9 mouse cellular contexts compared by ENCODE assay signal in genomic region chr9:43103675-43104299, GRCm38 (mm10). TPM values are rescaled to one million over a fixed set of nuclear protein-coding genes. Genes with fewer than 3 reads are reported as not detected.
DNase-seq lines count a peak whose midpoint lies in the region; ATAC-seq and TF ChIP-seq lines count a peak whose summit lies in the region.
"Had no signal": no experiment of that assay in that cellular context is flagged by ENCODE, and none has a peak within 500 bp of the region (broad histone marks: within the 10 kb centered on the region; RNA-seq: fewer than 3 reads in every experiment).

No protein-coding gene starts in this region.

- peak overlapping the region; percentile 92 for H3K4me3 ChIP-seq in left cerebral cortex, adult 2 months
- H3K4me3 ChIP-seq in forebrain, postnatal 0 days (ENCODE audit: low read depth, low read length) = peak overlapping the region; percentile 94
- H3K4me3 ChIP-seq in liver, embryonic 11.5 days (ENCODE audit: low read depth, low read length) = peak overlapping the region; percentile 93
- H3K4me3 ChIP-seq in stomach, embryonic 14.5 days (ENCODE audit: low read depth, low read length) = peak overlapping the region; percentile 92

- no peak for ATAC-seq in forebrain, postnatal 0 days
- ATAC-seq in liver, embryonic 11.5 days (replicated peaks; ENCODE audit: low FRiP score) = no peak
- no peak for ATAC-seq in stomach, embryonic 14.5 days (ENCODE audit: insufficient number of reproducible peaks, insufficient read depth, low FRiP score, low read depth)

- DNase-seq in left cerebral cortex, adult 2 months (ENCODE audit: extremely low spot score in 1 of 2, low spot score in 2 of 2) = no peak
- no peak for DNase-seq in left cerebral cortex, postnatal 10 days (ENCODE audit: extremely low spot score in 1 of 2, low spot score in 2 of 2)
- DNase-seq in forebrain, postnatal 0 days = no peak
- no peak for DNase-seq in liver, embryonic 11.5 days (ENCODE audit: low spot score)
- no peak for DNase-seq in layer of hippocampus, postnatal 10 days (ENCODE audit: low spot score in 2 of 2)
- no peak for DNase-seq in embryo, embryonic 11 days
- DNase-seq in cerebellum, postnatal 36 days = no peak

- H3K9me3 ChIP-seq in forebrain, postnatal 0 days (ENCODE audit: low read length) = no peaks in the 10 kb centered on the region
- no peaks in the 10 kb centered on the region for H3K9me3 ChIP-seq in liver, embryonic 11.5 days (ENCODE audit: control insufficient read depth, low read length)
- no peaks in the 10 kb centered on the region for H3K9me3 ChIP-seq in stomach, embryonic 14.5 days (ENCODE audit: control insufficient read depth, low read depth, low read length)

- intact Hi-C loops in left cerebral cortex, adult 2 months (cut with DNase I) = no loop called here
- intact Hi-C loops in left cerebral cortex, postnatal 10 days (cut with DNase I) = no loop called here

- peak overlapping the region; percentile 86 for H3K4me2 ChIP-seq in forebrain, postnatal 0 days (ENCODE audit: low read depth)
- peak overlapping the region; percentile 86 for H3K4me2 ChIP-seq in liver, embryonic 11.5 days
- H3K4me2 ChIP-seq in stomach, embryonic 14.5 days (replicated peaks; ENCODE audit: low read depth, low read length) = peak overlapping the region; percentile 84

- H3K36me3 ChIP-seq in forebrain, postnatal 0 days (ENCODE audit: insufficient read depth) = no peaks in the 10 kb centered on the region
- no peaks in the 10 kb centered on the region for H3K36me3 ChIP-seq in liver, embryonic 11.5 days (ENCODE audit: control insufficient read depth, insufficient read depth, low read length)
- H3K36me3 ChIP-seq in stomach, embryonic 14.5 days (ENCODE audit: control insufficient read depth, insufficient read depth, low read length) = no peaks in the 10 kb centered on the region

- H3K9ac ChIP-seq in forebrain, postnatal 0 days = no peak overlapping the region
- 0 out of 2 replicates have a peak overlapping the region, but pooled peaks have one; percentile 50 for H3K9ac ChIP-seq in liver, embryonic 11.5 days (ENCODE audit: low read depth, low read length)
- H3K9ac ChIP-seq in stomach, embryonic 14.5 days (replicated peaks; ENCODE audit: low read depth, low read length) = 0 out of 2 replicates have a peak overlapping the region, but pooled peaks have one; percentile 2

- peak overlapping the region; percentile 94 for H3K27ac ChIP-seq in left cerebral cortex, adult 2 months
- H3K27ac ChIP-seq in forebrain, postnatal 0 days (ENCODE audit: low read depth, low read length) = no peak overlapping the region
- no peak overlapping the region for H3K27ac ChIP-seq in liver, embryonic 11.5 days (ENCODE audit: low read depth, low read length)
- H3K27ac ChIP-seq in stomach, embryonic 14.5 days (ENCODE audit: low read length) = no peak overlapping the region
- H3K27ac ChIP-seq: macrophage had no signal

- H3K4me1 ChIP-seq in forebrain, postnatal 0 days (ENCODE audit: insufficient read depth) = peaks cover 27% of the 10 kb centered on the region
- H3K4me1 ChIP-seq in liver, embryonic 11.5 days (replicated peaks; ENCODE audit: control insufficient read depth, insufficient read depth, low read length) = peaks cover 19% of the 10 kb centered on the region
- H3K4me1 ChIP-seq in stomach, embryonic 14.5 days (ENCODE audit: control insufficient read depth, insufficient read depth, low read length) = peaks cover 23% of the 10 kb centered on the region

- no peaks in the 10 kb centered on the region for H3K27me3 ChIP-seq in forebrain, postnatal 0 days (ENCODE audit: insufficient read depth, low read length)
- peaks cover 5% of the 10 kb centered on the region for H3K27me3 ChIP-seq in liver, embryonic 11.5 days (replicated peaks; ENCODE audit: control insufficient read depth, insufficient read depth, low read length)
- no peaks in the 10 kb centered on the region for H3K27me3 ChIP-seq in stomach, embryonic 14.5 days (ENCODE audit: control insufficient read depth, insufficient read depth, low read length)

- TF ChIP-seq CTCF in left cerebral cortex, adult 2 months (IDR thresholded peaks at IDR 0.05) = no peak
- TF ChIP-seq CTCF in forebrain, postnatal 0 days (IDR thresholded peaks at IDR 0.05; ENCODE audit: low read depth) = no peak

- WGBS in forebrain, postnatal 0 days = 20% methylated on average over 4 of the region's 4 CpGs
- 33% methylated on average over 4 of the region's 4 CpGs for WGBS in liver, embryonic 11.5 days
- 13% methylated on average over 4 of the region's 4 CpGs for WGBS in stomach, embryonic 14.5 days

RNA-seq across cellular contexts. Expression of gene Arhgef12, which starts 3.3 kb away (rescaled TPM):
- total RNA-seq in left cerebral cortex, adult 2 months (2021) = 100 to 1,000 TPM; 162 to 164 TPM
- total RNA-seq in left cerebral cortex, postnatal 10 days (2021) = 100 to 1,000 TPM; 150 to 165 TPM
- total RNA-seq in forebrain, postnatal 0 days (2014; rRNA removed) = 91.7 and 98.7 TPM in 2 replicates
- 6.5 and 12.2 TPM in 2 replicates for polyA plus RNA-seq in forebrain, postnatal 0 days (2015; fragmentation: Nextera tagmentation; extraction: Ambion mirVana)
- 5.7 and 7.0 TPM in 2 replicates for polyA plus RNA-seq in liver, embryonic 11.5 days (2014; fragmentation: Nextera tagmentation; extraction: Ambion mirVana)
- polyA plus RNA-seq in stomach, embryonic 14.5 days (2014; fragmentation: Nextera tagmentation; extraction: Ambion mirVana) = 27.1 and 30.3 TPM in 2 replicates
- total RNA-seq in layer of hippocampus, postnatal 10 days (2021) = 100 to 1,000 TPM; 146 to 151 TPM

RNA-seq across cellular contexts. Expression of gene Tmem136, which starts 12.6 kb away (rescaled TPM):
- 10 to 100 TPM; 15.6 to 16.8 TPM for total RNA-seq in left cerebral cortex, adult 2 months (2021)
- total RNA-seq in left cerebral cortex, postnatal 10 days (2021) = 10 to 100 TPM; 16.0 to 17.7 TPM
- total RNA-seq in forebrain, postnatal 0 days (2014; rRNA removed) = 6.0 and 6.2 TPM in 2 replicates
- 6.8 and 7.5 TPM in 2 replicates for polyA plus RNA-seq in forebrain, postnatal 0 days (2015; fragmentation: Nextera tagmentation; extraction: Ambion mirVana)
- polyA plus RNA-seq in liver, embryonic 11.5 days (2014; fragmentation: Nextera tagmentation; extraction: Ambion mirVana) = 3.5 and 3.7 TPM in 2 replicates
- 4.7 and 5.5 TPM in 2 replicates for polyA plus RNA-seq in stomach, embryonic 14.5 days (2014; fragmentation: Nextera tagmentation; extraction: Ambion mirVana)
- total RNA-seq in layer of hippocampus, postnatal 10 days (2021) = 10 to 100 TPM; 17.0 to 19.7 TPM
- polyA plus RNA-seq: macrophage had no signal
